Mouse (Mus musculus) gonadal fat pad, adult 2 months (tissue): ENCODE results near the gene Gstm7. TPM values are rescaled to one million over a fixed set of nuclear protein-coding genes. Genes with fewer than 3 reads are reported as not detected.
"Not testable (repeated sequence)": the region's sequence is repeated elsewhere in the genome, so short reads cannot be mapped to it uniquely, and the experiment has no call there.

Source experiments
- DNase-seq: peaks from one replicate; pipeline ENCODE4 v3.0.0-alpha.2; 2012; ENCODE audit warnings: low read depth
- polyA plus RNA-seq: library from polyadenylated mRNA; depleted of rRNA; stranded (reverse); fragments of >200 nt; gene quantifications from 2 replicates; pipeline ENCODE4 v1.2.3, GENCODE M21; 2012; rRNA removed

Gene Gstm7
- 973 and 992 TPM in 2 replicates for polyA plus RNA-seq

- DNase-seq = peak; percentile 59
These were observed at the start of gene Gstm7 for GRCm38 (mm10) chr3:107931670-107932069. TSS of gene Gstm7 (minus strand) at chr3:107931817.

GRCm38 (mm10) chr3:107981261-107981660 lies 49.6 kb upstream of the Gstm7 start:
- no peak for DNase-seq

- no peak for DNase-seq
These were observed 46.1 kb upstream of the Gstm7 start for GRCm38 (mm10) chr3:107977691-107978090.

- DNase-seq = no peak
These were observed 42.6 kb upstream of the Gstm7 start for GRCm38 (mm10) chr3:107974237-107974636.

GRCm38 (mm10) chr3:107972070-107972469 lies 40.5 kb upstream of the Gstm7 start:
- DNase-seq = no peak

- DNase-seq = not testable (repeated sequence)
These were observed 39.5 kb upstream of the Gstm7 start for GRCm38 (mm10) chr3:107971101-107971500.

- DNase-seq = no peak
These were observed 37.2 kb upstream of the Gstm7 start, which contains the start of gene Gstm3 for GRCm38 (mm10) chr3:107968724-107969395. TSS of gene Gstm3 (minus strand) at chr3:107969283.

- DNase-seq = no peak
These were observed 35.0 kb upstream of the Gstm7 start for GRCm38 (mm10) chr3:107966631-107967030.

GRCm38 (mm10) chr3:107965592-107965991 lies 34.0 kb upstream of the Gstm7 start:
- DNase-seq = no peak

GRCm38 (mm10) chr3:107964656-107965308 lies 33.2 kb upstream of the Gstm7 start:
- DNase-seq = no peak

- DNase-seq = no peak
These were observed 32.4 kb upstream of the Gstm7 start for GRCm38 (mm10) chr3:107964026-107964425.

GRCm38 (mm10) chr3:107955260-107955659 lies 23.6 kb upstream of the Gstm7 start:
- DNase-seq = not testable (repeated sequence)

- DNase-seq = no peak
These were observed 22.3 kb upstream of the Gstm7 start for GRCm38 (mm10) chr3:107953906-107954305.

- no peak for DNase-seq
These were observed 21.7 kb upstream of the Gstm7 start for GRCm38 (mm10) chr3:107953328-107953755.

- no peak for DNase-seq
These were observed 18.9 kb upstream of the Gstm7 start for GRCm38 (mm10) chr3:107950531-107950930.

- DNase-seq = not testable (repeated sequence)
These were observed 17.8 kb upstream of the Gstm7 start for GRCm38 (mm10) chr3:107949461-107949860.

- no peak for DNase-seq
These were observed 14.1 kb upstream of the Gstm7 start for GRCm38 (mm10) chr3:107945729-107946128.

- DNase-seq = no peak
These were observed 11.8 kb upstream of the Gstm7 start, which contains the start of gene Gstm6 for GRCm38 (mm10) chr3:107943239-107943990. TSS of gene Gstm6 (minus strand) at chr3:107943749.

GRCm38 (mm10) chr3:107941261-107941660 lies 9.6 kb upstream of the Gstm7 start:
- DNase-seq = no peak

GRCm38 (mm10) chr3:107940524-107940923 lies 8.9 kb upstream of the Gstm7 start:
- no peak for DNase-seq

GRCm38 (mm10) chr3:107939830-107940229 lies 8.2 kb upstream of the Gstm7 start:
- no peak for DNase-seq

GRCm38 (mm10) chr3:107939403-107939802 lies 7.8 kb upstream of the Gstm7 start:
- no peak for DNase-seq
